Mouse (Mus musculus) spleen, postnatal 14 days (tissue): ENCODE results near the gene Plau.

Experiments used
- DNase-seq, 2 experiments: peaks; one replicate each; pipeline ENCODE4 v3.0.0; 2021 to 2022; ENCODE audit warnings: low spot score in 2 of 2

Plau gene

GRCm38 (mm10) chr14:20806116-20806840 lies 30.2 kb upstream of the Plau start:
- DNase-seq = no peak

- DNase-seq = no peak
Observed at GRCm38 (mm10) chr14:20809349-20809748, 27.1 kb upstream of the Plau start.

GRCm38 (mm10) chr14:20809820-20810219 lies 26.6 kb upstream of the Plau start:
- no peak for DNase-seq

GRCm38 (mm10) chr14:20811236-20811635 lies 25.2 kb upstream of the Plau start:
- DNase-seq = no peak

DNA sequence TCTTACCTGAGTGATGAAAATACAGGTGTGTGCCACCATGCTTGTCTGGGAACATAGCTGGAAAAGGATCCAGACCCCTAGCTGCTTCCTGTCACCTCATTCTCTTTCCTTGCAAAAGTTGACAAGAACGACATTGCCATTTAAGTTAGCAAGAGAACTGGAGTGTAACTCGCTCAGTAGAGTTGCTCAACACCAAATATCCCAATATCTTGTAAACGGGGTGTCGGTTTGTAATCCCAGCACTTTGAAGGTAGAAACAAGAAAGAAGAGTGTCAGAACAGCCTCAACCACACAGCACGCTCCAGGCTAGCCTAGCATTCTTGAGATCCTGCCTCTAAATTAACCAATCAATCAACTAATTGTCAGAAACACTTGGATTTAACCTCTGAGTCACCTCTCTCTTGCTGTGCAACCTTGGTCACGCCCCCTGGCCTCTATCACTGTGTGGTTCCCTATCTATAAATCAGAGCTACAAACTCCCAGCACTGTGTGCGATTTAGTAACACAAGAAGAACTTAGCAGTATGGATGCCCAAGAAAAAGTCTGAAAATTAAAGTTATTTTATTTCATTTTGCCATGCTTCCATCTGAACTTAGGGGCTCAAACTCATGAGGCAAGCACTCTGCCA lies 24.6 kb upstream of the Plau start:
- DNase-seq = no peak

GRCm38 (mm10) chr14:20815448-20815847 lies 21.0 kb upstream of the Plau start:
- no peak for DNase-seq

- DNase-seq = no peak
Observed at GRCm38 (mm10) chr14:20824517-20824916, 11.9 kb upstream of the Plau start.

DNA sequence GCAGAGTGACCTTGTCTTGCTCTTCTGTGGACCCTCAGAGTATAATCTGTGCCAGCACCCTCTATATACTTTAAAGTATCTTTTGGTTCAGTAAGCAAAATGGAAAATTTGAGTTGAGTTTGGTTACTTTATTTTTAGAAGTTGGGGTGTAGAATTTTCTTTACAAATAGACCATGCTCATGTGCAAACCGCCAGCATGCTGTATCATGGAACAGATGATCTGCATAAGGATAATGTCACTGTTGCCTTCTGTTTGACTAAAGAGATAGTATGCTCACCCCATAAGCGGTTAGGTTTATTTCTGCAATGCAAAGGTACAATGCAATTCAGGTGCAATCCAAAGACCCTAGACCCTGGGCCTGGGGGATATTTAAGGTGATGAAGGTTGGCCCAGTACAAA lies 10.9 kb upstream of the Plau start:
- no peak for DNase-seq

DNA sequence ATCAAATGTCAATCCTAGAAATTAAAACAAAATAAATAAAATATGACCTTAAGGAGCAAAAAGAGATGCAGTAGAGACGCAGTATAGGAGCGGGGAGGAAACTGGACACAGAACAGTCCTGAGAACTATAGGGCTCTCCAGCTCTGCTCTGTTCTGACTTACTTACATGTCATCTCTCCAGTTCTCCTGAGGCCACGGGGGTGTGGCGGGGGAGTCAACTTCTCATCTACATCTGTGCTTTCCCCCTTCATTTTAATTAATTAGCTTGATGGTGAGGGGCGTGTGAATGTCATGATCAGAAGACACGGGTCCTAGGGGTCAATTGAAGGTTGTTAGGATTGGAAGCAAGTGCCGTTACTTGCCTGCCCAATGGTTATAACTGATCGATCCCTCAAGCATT lies 9.4 kb upstream of the Plau start:
- DNase-seq = no peak

GRCm38 (mm10) chr14:20827491-20827890 lies 9.0 kb upstream of the Plau start:
- DNase-seq = no peak

GRCm38 (mm10) chr14:20828524-20828923 lies 7.9 kb upstream of the Plau start:
- DNase-seq = no peak

- DNase-seq = no peak
Observed at GRCm38 (mm10) chr14:20829523-20830366, 6.7 kb upstream of the Plau start.

GRCm38 (mm10) chr14:20831141-20831910 lies 5.1 kb upstream of the Plau start:
- DNase-seq = no peak

GRCm38 (mm10) chr14:20831915-20832314 lies 4.5 kb upstream of the Plau start:
- no peak for DNase-seq

GRCm38 (mm10) chr14:20833525-20833924 lies 2.9 kb upstream of the Plau start:
- no peak for DNase-seq

GRCm38 (mm10) chr14:20834136-20834535 lies 2.3 kb upstream of the Plau start:
- no peak for DNase-seq

- no peak for DNase-seq
Observed at GRCm38 (mm10) chr14:20836905-20837376, 481 bp downstream of the Plau start.

GRCm38 (mm10) chr14:20837681-20838080 lies 1.2 kb downstream of the Plau start:
- DNase-seq = no peak

DNA sequence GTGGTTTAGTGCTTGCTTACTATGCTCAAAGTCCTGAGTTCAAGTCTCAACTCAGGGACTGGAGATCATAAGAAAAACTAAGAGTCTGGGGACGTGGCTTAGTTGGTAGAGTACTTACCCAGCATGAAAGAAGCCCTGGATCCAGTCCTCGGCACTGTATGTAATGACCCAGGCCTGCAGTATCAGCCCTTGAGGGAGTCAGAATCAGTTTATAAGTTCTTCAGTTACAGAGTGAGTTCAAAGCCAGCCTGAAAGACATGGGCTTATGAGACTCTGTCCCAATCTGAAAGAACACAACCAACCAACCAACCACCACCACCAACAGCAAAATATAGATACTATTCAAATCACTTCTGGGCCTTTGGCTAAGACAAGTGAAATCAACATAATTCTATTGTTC lies 5.1 kb downstream of the Plau start:
- no peak for DNase-seq

DNA sequence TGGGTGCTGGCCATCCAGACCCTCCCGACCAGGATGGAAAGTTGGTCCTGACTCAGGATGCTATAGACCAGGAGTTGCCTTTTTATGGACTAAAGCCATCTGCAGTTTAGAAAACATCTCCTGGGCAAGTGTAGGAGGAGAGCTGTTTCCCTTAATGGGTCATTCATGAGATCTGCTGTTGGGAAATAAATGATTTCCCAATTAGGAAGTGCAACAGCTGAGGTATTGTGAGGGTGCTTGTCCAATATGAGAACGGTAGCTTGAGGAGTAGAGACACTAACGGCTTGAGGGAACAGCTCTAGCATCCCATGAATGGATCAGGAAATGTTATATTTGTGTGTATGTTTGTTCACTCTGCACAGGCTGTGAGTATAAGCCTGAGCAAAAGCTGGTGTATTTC lies 6.2 kb downstream of the Plau start:
- no peak for DNase-seq

DNA sequence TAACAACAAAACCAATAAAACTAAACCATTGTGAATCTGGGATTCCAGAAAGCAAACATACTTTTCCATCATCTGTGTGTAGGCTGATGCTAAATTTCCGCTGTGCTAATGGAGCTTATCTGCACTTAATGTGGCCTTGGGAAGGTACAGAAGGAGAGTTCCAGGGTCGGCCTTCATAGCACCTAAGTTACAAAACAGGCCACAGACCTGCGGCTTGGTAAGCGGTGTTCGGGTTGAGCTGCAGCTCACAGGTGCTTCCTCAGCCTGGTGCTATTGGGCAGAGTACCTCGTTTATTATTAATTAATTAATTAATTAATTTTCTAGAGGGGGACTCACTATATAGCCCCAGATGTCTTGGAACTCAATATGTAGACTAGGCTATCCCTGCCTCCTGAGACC lies 7.7 kb downstream of the Plau start:
- DNase-seq = no peak
